Mouse (Mus musculus): ENCODE data around the gene Rsrc2. TPM values are rescaled to one million over a fixed set of nuclear protein-coding genes. Genes with fewer than 3 reads are reported as not detected.
A peak's percentile ranks its signal among the peaks of the same experiment; 100 is the strongest.
"Not testable (repeated sequence)": the region's sequence is repeated elsewhere in the genome, so short reads cannot be mapped to it uniquely, and the experiment has no call there.

Gene Rsrc2
- polyA plus RNA-seq, 1 experiment from 2014 or later: 138 TPM

DNA sequence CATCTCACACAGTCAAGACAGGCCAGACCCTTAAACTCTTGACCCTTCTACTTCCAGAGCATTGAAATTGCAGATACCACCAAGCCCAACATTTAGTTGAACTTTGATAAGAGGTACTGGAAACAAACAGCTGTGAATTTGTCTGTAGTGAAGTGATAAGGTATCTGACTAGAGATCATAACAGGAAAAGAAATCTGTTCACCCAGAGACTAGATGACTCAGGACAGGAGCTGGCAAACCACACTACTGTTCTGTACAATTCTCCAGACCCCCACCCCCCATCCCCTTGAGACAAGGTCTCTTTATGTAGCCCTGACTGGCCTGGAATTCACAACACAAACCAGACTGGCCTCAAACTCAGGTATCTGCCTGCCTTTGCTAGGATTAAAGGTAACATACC is 3.0 kb downstream of the Rsrc2 start:
- H3K27me3 ChIP-seq: no peaks in the 10 kb centered on the region
- no peak for TF ChIP-seq CTCF (IDR thresholded peaks at IDR 0.05)
- CTCF ChIA-PET: interaction anchor here (0.9 to 1.7 kb wide), 2 partner anchors 11 to 15 kb away, joined by 3 to 5 read pairs; no protein-coding TSS in a partner anchor
- no peak for DNase-seq (ENCODE audit: low read depth, low spot score)
- in situ Hi-C loops (cut with MboI; ENCODE audit: low pct_unique_long_range_greater_than_20kb): no loop called here
- no peak for ATAC-seq
- POLR2A ChIA-PET: interaction anchor here (0.7 to 1.1 kb wide), 4 partner anchors 16 to 165 kb away, joined by 3 to 5 read pairs (median 4); no protein-coding TSS in a partner anchor

DNA sequence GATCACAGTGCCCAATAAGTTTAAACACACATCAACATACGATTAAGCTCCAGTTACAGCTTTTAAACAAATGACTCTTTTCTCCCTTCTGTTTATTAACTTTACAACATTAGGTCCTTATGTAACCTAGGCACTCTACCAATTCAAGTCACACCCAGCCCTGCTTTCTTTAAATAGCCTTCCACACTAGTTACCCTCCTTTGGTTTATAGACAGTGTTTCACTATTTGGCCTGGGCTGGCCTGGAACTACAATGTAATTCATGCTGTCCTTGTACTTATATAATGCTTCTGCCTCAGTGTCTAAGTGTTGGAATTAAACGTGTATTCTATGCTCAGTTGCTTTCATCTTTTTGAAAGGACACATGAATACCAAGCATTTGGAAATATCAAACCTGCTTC is 4.9 kb downstream of the Rsrc2 start:
- in situ Hi-C loops (cut with MboI; ENCODE audit: low pct_unique_long_range_greater_than_20kb): no loop called here
- POLR2A ChIA-PET: no interaction called here
- ATAC-seq (no peak), DNase-seq (ENCODE audit: low read depth, low spot score) (no peak)
- CTCF ChIA-PET: interaction anchor here (1.3 kb wide), 1 partner anchor 22 kb away, joined by 4 read pairs; no protein-coding TSS in a partner anchor
- TF ChIP-seq CTCF (IDR thresholded peaks at IDR 0.05): no peak
- H3K27me3 ChIP-seq: no peaks in the 10 kb centered on the region

DNA sequence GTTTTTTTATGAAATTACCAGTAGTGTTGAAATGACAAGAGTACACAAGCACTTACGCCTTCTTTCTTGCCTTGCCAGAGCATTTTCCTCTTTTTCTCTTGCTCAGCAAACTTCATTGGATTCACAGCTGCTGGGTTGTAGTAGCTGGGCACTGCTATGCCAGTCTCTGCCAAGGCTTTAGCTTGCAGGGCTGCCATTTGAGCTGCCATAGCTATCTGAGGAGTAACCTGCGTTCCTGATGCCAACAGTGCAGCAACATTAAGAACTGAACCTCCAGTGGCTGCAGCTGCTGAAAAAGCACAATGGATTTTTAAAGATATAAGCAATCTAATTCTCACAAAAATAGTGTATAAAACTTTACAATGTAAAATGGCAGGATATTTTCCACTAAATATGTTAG is 18.2 kb downstream of the Rsrc2 start:
- in situ Hi-C loops (cut with MboI; ENCODE audit: low pct_unique_long_range_greater_than_20kb): no loop called here
- DNase-seq (ENCODE audit: low read depth, low spot score) (no peak), ATAC-seq (no peak)
- CTCF ChIA-PET: interaction anchor here (0.8 to 2.3 kb wide), 4 partner anchors 8 to 32 kb away, joined by 3 to 7 read pairs (median 6); partner anchors contain the start of genes Kntc1 and Rsrc2
- POLR2A ChIA-PET: interaction anchor here (1.5 kb wide), 1 partner anchor 10 kb away, joined by 9 read pairs; the partner anchor contains the start of gene Zcchc8
- H3K27me3 ChIP-seq: no peaks in the 10 kb centered on the region
- no peak for TF ChIP-seq CTCF (IDR thresholded peaks at IDR 0.05)

DNA sequence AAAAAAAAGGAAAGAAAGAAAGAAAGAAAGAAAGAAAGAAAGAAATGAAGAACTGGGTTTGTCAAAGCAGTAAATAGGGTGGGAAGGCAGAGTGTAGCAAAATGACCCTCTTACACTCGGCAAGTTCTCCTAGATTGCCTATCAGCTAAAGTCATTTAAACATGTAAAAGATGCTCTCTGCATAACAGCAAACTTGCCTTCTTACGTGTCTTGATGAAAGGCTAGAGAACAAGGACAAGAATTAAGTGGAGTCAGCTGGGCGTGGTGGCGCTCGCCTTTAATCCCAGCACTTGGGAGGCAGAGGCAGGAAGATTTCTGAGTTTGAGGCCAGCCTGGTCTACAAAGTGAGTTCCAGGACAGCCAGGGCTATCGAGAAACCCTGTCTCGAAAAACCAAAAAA is 25.4 kb downstream of the Rsrc2 start:
- DNase-seq (ENCODE audit: low read depth, low spot score): not testable (repeated sequence)

DNA sequence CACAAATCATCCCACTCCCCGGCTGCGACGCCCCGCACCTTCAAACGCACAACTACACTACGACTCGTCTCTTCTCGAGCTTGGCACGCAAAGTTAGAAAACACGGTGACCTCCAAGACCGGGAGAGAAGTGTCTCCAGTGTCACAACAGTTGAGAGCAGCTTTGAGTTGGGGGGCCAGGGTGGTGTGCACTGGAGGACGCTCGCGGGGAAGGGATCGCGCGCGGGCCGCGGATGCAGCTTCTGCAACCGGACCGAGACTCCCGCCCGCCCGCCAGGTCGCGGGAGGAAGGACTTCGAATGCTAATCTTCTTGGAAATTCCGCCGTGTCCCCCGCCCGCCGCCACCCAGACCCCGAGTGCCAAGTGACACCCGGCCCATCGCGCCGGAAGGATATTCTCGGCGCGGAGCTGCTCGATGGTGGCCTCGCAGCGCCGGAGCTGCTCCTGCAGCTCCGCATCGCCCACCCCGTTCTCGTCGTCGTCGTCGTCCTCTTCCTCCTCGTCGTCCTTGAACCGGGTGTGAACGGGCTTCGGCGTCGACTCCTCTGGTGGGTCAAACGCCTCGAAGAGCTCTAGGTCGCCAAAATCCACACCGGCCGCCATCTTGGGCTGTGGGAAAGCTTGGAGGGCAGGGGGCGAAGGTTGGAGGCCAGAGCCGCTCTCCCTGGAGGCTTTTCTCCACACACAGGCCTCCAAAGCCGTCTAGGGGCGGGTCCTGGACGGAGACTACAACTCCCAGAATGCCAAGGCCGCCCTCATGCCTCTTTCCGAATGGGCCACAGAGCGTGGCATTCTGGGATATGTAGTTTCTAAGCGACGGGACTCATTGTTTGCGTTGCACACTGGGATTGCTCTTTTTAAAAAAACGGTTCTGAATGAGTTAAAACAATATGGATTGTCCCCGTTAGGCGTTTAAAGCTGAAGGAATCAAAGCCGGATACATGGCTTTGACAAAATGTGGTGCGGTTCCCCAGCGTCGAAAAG is 28.6 kb downstream of the Rsrc2 start, which contains the start of gene Zcchc8:
Gene Zcchc8, minus strand, starts transcription at position 773 of the 984 bp plus-strand sequence.
- ChIA-PET POLR2A (interaction anchor here (0.6 to 1.9 kb wide), 8 partner anchors 10 to 96 kb away, joined by 3 to 12 read pairs (median 4); no protein-coding TSS in a partner anchor), CTCF (interaction anchor here (1.4 kb wide), 1 partner anchor 90 kb away, joined by 3 read pairs; no protein-coding TSS in a partner anchor)
- H3K27me3 ChIP-seq: no peaks in the 10 kb centered on the region
- no peak for TF ChIP-seq CTCF (IDR thresholded peaks at IDR 0.05)
- in situ Hi-C loops (cut with MboI; ENCODE audit: low pct_unique_long_range_greater_than_20kb): no loop called here
- DNase-seq (ENCODE audit: low read depth, low spot score) (peak; percentile 96), ATAC-seq (peak; percentile 91)

More for the DNA sequence above, 25.4 kb downstream of the Rsrc2 start:
- in situ Hi-C loops (cut with MboI; ENCODE audit: low pct_unique_long_range_greater_than_20kb); H3K27me3 ChIP-seq; ATAC-seq: not testable (repeated sequence)
- ChIA-PET POLR2A (interaction anchor here (0.7 to 1.4 kb wide), 2 partner anchors 25 to 364 kb away, joined by 4 to 8 read pairs; partner anchors contain the start of gene Rsrc2), CTCF (interaction anchor here (2.0 kb wide), 1 partner anchor 20 kb away, joined by 4 read pairs; no protein-coding TSS in a partner anchor)

DNA sequence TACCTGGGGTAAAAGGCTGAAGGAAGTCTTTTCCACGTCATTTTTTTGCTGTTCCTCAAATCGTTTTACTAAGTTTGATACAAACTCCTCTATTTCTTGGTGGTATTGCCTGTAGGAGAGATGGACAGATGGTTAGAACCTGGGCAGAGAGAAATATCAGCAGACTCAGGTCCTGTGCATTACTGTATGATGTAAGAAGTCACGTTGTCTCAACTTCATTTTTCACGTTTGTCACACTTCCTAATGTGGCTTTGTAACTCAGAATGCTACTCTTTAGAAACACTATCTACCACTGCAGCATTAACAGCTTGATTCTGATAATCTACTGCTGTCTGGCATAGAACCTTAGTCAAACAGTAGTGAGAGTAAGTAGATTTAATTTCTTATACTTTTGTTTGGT is 34.6 kb downstream of the Rsrc2 start:
- ChIA-PET CTCF (interaction anchor here (0.8 to 1.5 kb wide), 3 partner anchors 10 to 104 kb away, joined by 3 to 4 read pairs (median 4); no protein-coding TSS in a partner anchor), POLR2A (no interaction called here)
- ATAC-seq (no peak), DNase-seq (ENCODE audit: low read depth, low spot score) (no peak)
- TF ChIP-seq CTCF (IDR thresholded peaks at IDR 0.05): no peak
- H3K27me3 ChIP-seq: no peaks in the 10 kb centered on the region
- in situ Hi-C loops (cut with MboI; ENCODE audit: low pct_unique_long_range_greater_than_20kb): no loop called here

DNA sequence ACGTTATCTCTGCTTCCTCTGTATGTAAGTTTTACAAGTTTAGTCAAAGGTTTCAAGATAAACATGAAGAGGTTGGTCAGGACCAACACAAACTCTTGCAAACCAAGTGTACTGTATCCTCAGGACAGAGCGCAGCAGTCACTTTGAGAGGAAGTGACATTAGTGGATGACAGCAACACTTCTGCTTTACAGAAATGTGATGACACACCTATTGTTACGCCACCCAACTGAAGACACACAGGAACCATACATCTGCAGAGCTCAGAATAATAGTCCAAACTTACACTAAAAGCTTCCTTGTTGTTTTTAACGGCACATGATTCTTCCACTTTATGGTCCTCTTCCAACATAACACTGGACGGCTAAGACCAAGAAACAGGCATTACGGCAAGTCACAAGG is 35.4 kb downstream of the Rsrc2 start:
- CTCF ChIA-PET: interaction anchor here (0.8 to 1.3 kb wide), 2 partner anchors 9 to 14 kb away, joined by 3 to 4 read pairs; no protein-coding TSS in a partner anchor
- TF ChIP-seq CTCF (IDR thresholded peaks at IDR 0.05): no peak
- DNase-seq (ENCODE audit: low read depth, low spot score): no peak
- no peak for ATAC-seq
- no peaks in the 10 kb centered on the region for H3K27me3 ChIP-seq
- POLR2A ChIA-PET: interaction anchor here (1.5 kb wide), 1 partner anchor 9 kb away, joined by 6 read pairs; no protein-coding TSS in a partner anchor
- in situ Hi-C loops (cut with MboI; ENCODE audit: low pct_unique_long_range_greater_than_20kb): no loop called here

DNA sequence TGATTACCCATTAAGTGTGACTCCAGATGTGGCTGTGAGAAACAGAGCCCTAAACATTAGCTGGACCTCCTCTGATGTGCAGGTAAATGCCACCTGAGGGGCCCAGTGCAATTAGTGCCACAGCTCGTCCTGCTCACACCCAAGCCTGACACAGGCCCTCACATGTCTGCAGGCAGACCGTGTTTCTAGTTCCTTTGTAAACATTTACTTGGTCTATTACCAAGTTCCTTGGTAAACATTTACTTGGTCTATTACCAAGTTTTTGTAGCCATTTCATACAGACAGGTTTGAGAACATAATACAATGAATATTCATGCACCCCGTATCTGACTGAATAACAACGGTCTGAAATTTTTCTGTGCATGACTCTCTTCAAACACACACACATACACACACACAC is 39.6 kb downstream of the Rsrc2 start:
- CTCF ChIA-PET: interaction anchor here (1.0 to 2.0 kb wide), 2 partner anchors 10 to 27 kb away, joined by 3 to 8 read pairs; no protein-coding TSS in a partner anchor
- POLR2A ChIA-PET: no interaction called here
- TF ChIP-seq CTCF (IDR thresholded peaks at IDR 0.05): no peak
- no peaks in the 10 kb centered on the region for H3K27me3 ChIP-seq
- ATAC-seq: no peak
- in situ Hi-C loops (cut with MboI; ENCODE audit: low pct_unique_long_range_greater_than_20kb): no loop called here
- DNase-seq (ENCODE audit: low read depth, low spot score): no peak

DNA sequence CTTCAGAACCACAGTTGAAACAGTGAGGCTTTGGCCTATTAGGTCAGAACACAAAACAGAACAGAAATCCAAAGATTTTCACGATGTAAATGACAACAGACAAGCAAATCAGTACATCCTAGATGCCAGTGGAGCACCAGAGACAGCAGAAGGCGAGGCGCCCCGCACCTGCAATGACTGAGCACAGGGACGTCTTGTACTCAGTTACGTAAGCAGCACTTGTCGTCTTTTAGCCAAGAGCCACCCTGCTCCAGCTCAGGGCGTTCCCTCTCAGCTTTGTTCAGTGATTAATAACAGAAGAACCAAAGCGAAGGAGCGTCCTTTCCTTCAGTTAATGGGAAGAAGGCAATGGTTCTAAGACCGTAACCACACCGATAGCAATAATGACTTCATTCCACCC is 40.6 kb downstream of the Rsrc2 start:
- in situ Hi-C loops (cut with MboI; ENCODE audit: low pct_unique_long_range_greater_than_20kb): no loop called here
- H3K27me3 ChIP-seq: no peaks in the 10 kb centered on the region
- ChIA-PET CTCF (interaction anchor here (1.0 kb wide), 1 partner anchor 28 kb away, joined by 3 read pairs; no protein-coding TSS in a partner anchor), POLR2A (no interaction called here)
- TF ChIP-seq CTCF (IDR thresholded peaks at IDR 0.05): no peak
- ATAC-seq (no peak), DNase-seq (ENCODE audit: low read depth, low spot score) (no peak)

DNA sequence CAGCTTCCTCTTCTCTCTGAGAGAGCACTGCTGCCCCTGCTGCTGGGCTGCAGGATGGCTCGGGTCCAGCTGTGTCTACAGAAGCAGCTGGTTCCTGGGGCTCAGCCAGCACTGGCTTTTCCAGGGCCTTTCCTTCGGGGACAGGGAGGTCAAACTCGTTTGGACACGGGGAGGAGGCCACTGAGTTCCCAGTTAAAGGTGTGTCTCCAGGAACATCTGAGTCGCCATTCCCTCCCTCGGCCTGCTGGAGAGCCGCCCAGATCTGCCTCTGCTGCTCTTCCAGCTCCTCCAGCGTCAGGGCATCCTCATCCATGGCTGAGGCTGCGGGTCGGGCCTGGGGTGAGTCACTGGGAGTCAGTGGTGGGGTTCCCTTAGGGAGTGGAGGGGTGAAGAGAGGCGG is 48.6 kb downstream of the Rsrc2 start:
- no peaks in the 10 kb centered on the region for H3K27me3 ChIP-seq
- ChIA-PET CTCF (interaction anchor here (0.8 to 3.3 kb wide), 7 partner anchors 10 to 73 kb away, joined by 3 to 30 read pairs (median 7); partner anchors contain the start of gene Clip1), POLR2A (interaction anchor here (0.9 to 1.1 kb wide), 2 partner anchors 16 to 20 kb away, joined by 3 to 6 read pairs; partner anchors contain the start of gene Clip1)
- ATAC-seq (no peak), DNase-seq (ENCODE audit: low read depth, low spot score) (no peak)
- in situ Hi-C loops (cut with MboI; ENCODE audit: low pct_unique_long_range_greater_than_20kb): no loop called here
- no peak for TF ChIP-seq CTCF (IDR thresholded peaks at IDR 0.05)

Data from Patski (cell line).